Mouse (Mus musculus): ENCODE measurements around the gene Inpp4a. TPM values are rescaled to one million over a fixed set of nuclear protein-coding genes. Genes with fewer than 3 reads are reported as not detected.

The Inpp4a gene
- polyA plus RNA-seq, 1 experiment from 2014 or later, result 12.7 TPM

DNA sequence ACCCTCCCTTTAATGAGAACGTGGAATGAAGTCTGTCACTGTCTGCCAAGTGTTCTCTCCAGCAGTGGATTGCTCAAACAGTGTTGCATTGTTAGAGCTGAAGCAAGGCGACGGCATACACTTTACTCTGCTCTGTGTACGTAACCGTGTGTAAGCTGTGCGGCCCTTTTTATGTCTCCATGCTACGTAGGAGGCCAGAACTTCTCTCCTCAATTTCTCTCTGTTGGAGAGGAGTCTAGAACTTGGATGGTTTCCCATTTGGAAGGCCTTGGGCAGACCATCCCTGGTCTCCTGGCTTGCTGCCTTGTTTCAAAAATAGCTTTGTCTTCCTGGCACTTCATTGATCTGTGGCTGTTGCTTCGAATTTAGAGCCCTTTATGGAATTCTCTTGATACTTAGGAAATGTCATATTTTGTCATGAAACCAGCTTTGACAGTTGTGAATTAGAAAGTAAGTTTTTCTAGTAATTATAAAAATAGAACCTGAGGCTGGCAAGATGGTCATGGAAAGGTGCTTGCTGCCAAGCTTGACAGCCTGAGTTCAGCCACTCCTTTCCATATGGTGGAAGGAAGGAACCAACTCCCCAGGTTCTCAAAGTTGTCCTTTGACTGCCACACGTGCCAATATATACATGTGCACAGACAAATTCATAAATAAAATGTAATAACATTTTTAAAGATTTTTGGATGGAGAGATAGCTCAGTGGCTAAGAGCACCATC is 47.9 kb downstream of the Inpp4a start:
- WGBS, result 72% methylated on average over 9 of the region's 9 CpGs
- H3K9me3 ChIP-seq, result no peaks in the 10 kb centered on the region
- H3K27ac ChIP-seq (replicated peaks), result no peak overlapping the region
- H3K27me3 ChIP-seq (replicated peaks; ENCODE audit: low read depth, poor library complexity, severe bottlenecking), result no peaks in the 10 kb centered on the region
- H3K4me3 ChIP-seq, result no peak overlapping the region
- no peaks in the 10 kb centered on the region for H3K36me3 ChIP-seq (replicated peaks)
- DNase-seq (ENCODE audit: low spot score), result no peak
- peaks cover 7% of the 10 kb centered on the region for H3K4me1 ChIP-seq

DNA sequence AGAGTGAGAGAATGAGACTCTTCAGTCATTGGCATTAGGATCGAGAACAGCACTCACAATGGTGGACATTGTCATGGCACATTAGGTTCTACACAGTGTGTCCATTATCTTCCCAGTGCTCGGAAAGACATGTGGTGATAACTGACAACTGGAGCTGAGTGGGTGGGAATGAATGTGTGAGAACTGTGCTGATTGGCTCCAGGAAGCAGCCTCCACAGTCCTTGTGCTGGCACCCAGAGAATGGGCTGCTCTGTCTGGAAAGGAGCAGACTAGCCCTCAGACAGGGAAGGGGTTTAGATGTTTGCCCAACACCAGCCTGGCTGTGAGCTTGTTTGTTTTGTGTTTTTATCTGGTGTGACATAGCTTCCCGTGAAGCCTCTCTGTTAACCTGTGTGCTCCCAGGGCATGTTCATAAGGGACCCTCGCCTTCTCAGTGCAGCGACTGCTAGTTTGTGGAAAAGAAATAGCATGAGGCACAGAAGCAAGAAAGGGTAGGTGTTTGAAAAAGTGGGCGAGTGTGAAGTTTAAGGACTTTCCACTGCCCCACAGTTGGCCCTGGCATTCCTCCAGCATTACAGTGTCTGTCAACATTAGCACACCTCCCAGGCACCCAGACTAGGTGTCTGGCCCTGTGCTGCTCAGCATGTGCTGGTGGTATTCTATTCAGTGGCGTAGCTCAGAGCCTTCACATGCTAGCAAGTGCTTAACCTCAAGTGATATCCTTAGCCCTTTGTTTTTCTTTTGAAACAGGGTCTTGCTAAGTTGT is 51.4 kb downstream of the Inpp4a start:
- Histone ChIP-seq H3K27ac (replicated peaks) (no peak overlapping the region; the same call in 1 of the 2 replicates), H3K36me3 (replicated peaks) (no peaks in the 10 kb centered on the region), H3K27me3 (replicated peaks; ENCODE audit: low read depth, poor library complexity, severe bottlenecking) (no peaks in the 10 kb centered on the region), H3K4me1 (peaks cover 11% of the 10 kb centered on the region), H3K4me3 (no peak overlapping the region), H3K9me3 (no peaks in the 10 kb centered on the region)
- WGBS, result 55% methylated on average over 7 of the region's 7 CpGs
- DNase-seq (ENCODE audit: low spot score), result no peak

DNA sequence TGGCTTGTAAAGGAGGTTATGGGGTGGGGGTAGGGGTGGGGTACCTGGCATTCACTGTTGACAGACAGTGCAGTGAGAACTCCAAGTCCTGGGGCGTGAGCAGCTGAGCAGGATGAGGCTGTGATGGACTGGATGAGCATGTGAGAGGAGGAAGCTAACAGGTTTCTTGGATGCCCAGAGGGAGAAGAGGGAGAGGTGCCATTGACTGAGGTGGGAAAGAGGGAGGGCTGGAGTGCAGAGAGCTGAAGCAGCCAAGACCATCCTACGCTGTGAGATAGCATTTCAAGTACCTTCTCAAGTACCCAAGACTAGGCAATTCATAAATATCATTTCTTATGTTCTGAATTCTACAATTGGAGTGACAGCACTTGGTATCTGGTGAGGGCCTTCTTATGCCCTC is 52.3 kb downstream of the Inpp4a start:
- H3K4me1 ChIP-seq, result peaks cover 11% of the 10 kb centered on the region
- no peaks in the 10 kb centered on the region for H3K9me3 ChIP-seq
- H3K27ac ChIP-seq (replicated peaks), result no peak overlapping the region
- whole genome bisulfite sequencing, result 88% methylated on average over 2 of the region's 2 CpGs
- H3K27me3 ChIP-seq (replicated peaks; ENCODE audit: low read depth, poor library complexity, severe bottlenecking), result no peaks in the 10 kb centered on the region
- no peaks in the 10 kb centered on the region for H3K36me3 ChIP-seq (replicated peaks)
- DNase-seq (ENCODE audit: low spot score), result no peak
- H3K4me3 ChIP-seq, result no peak overlapping the region

DNA sequence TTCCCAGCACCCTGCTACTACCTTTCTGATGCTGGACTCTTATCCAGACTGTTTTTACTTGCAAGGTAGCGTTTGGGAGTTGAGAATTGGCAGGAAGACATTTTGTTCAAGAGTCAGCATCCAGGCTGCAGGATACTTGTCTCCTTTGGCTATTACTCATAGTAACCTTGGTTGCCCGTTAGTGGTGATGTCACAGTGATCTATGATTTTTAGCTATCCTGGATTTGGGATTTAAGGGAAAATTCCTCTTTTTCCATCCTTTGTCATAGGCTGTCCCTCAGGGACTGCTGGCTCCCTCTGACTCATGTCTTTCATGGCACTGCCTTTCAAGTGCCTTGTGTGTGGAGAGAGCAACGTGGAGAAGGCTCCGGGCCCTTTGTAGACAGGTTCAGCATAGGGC is 53.8 kb downstream of the Inpp4a start:
- WGBS, result 84% methylated on average over 4 of the region's 4 CpGs
- H3K4me1 ChIP-seq, result peaks cover 11% of the 10 kb centered on the region
- DNase-seq (ENCODE audit: low spot score), result no peak
- H3K4me3 ChIP-seq, result no peak overlapping the region
- no peaks in the 10 kb centered on the region for H3K27me3 ChIP-seq (replicated peaks; ENCODE audit: low read depth, poor library complexity, severe bottlenecking)
- H3K27ac ChIP-seq (replicated peaks), result no peak overlapping the region
- no peaks in the 10 kb centered on the region for H3K9me3 ChIP-seq
- no peaks in the 10 kb centered on the region for H3K36me3 ChIP-seq (replicated peaks)

DNA sequence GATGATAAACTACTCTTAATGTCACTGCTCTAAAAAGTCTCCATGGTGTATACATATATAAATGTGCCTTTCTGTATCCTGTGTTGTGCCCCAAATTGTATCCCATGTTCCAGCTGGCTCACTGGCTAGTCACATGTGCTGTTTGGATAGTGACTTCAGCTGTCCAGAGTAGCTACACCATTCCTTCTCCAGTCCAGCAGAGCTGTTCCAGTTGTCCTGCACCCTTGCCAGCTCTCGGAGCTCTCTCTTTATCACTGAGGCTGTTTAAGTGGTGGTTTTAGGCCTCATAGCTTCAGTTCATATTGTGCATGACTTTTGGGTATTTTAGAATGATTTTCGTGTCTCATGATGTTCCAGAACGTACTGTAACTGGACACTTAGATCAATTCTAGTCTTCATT is 55.8 kb downstream of the Inpp4a start:
- no peaks in the 10 kb centered on the region for H3K27me3 ChIP-seq (replicated peaks; ENCODE audit: low read depth, poor library complexity, severe bottlenecking)
- 91% methylated on average over 3 of the region's 3 CpGs for WGBS
- H3K4me1 ChIP-seq, result peaks cover 11% of the 10 kb centered on the region
- H3K27ac ChIP-seq (replicated peaks), result no peak overlapping the region
- no peaks in the 10 kb centered on the region for H3K36me3 ChIP-seq (replicated peaks)
- no peak overlapping the region for H3K4me3 ChIP-seq
- no peak for DNase-seq (ENCODE audit: low spot score)
- H3K9me3 ChIP-seq, result no peaks in the 10 kb centered on the region

DNA sequence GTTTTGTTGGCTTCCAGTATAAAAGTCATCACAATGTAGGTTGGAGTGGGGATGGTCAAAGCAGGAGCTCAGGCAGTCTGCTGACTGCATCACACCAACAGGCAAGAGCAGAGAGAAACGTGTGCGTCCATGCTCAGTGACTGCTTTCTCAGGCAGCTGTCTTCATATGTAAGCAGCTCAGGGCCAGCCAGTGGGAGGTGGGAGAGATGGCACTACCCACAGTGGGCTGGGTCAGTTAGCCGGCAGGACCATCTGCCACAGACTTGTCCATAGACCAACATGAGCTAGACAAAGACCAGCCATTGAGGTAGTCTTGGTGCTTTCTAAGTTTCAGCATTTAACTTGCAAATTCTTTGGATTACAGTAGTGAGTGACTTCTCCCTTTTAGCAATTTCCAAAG is 56.6 kb downstream of the Inpp4a start:
- H3K9me3 ChIP-seq, result no peaks in the 10 kb centered on the region
- H3K27ac ChIP-seq (replicated peaks), result no peak overlapping the region
- no peaks in the 10 kb centered on the region for H3K27me3 ChIP-seq (replicated peaks; ENCODE audit: low read depth, poor library complexity, severe bottlenecking)
- peaks cover 6% of the 10 kb centered on the region for H3K4me1 ChIP-seq
- H3K36me3 ChIP-seq (replicated peaks), result no peaks in the 10 kb centered on the region
- WGBS, result 89% methylated on average over 3 of the region's 3 CpGs
- DNase-seq (ENCODE audit: low spot score), result no peak
- no peak overlapping the region for H3K4me3 ChIP-seq

DNA sequence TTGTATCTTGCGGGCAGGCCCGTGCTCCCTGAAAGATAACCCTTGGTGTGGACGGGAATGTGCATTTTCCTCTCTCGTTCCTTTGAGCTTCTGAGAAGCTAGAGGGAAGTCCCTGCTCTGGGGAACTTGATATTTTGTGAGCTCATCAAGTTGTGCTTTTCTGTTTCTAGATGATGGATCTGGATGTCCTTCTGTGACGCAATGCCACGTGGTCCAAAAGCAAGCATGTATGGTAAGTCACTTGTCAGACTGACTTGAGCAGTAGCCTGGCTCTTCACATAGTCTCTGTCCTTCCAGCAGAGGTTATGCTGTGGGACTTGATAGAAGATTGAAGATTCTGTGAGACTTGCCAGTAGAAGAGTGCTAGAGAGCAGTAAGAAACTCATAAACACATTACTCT is 57.5 kb downstream of the Inpp4a start:
- no peaks in the 10 kb centered on the region for H3K27me3 ChIP-seq (replicated peaks; ENCODE audit: low read depth, poor library complexity, severe bottlenecking)
- no peaks in the 10 kb centered on the region for H3K9me3 ChIP-seq
- 91% methylated on average over 6 of the region's 6 CpGs for WGBS
- no peak for DNase-seq (ENCODE audit: low spot score)
- H3K36me3 ChIP-seq (replicated peaks), result no peaks in the 10 kb centered on the region
- no peak overlapping the region for H3K4me3 ChIP-seq
- no peak overlapping the region for H3K27ac ChIP-seq (replicated peaks)
- peaks cover 4% of the 10 kb centered on the region; the same call in 1 of the 2 replicates for H3K4me1 ChIP-seq

DNA sequence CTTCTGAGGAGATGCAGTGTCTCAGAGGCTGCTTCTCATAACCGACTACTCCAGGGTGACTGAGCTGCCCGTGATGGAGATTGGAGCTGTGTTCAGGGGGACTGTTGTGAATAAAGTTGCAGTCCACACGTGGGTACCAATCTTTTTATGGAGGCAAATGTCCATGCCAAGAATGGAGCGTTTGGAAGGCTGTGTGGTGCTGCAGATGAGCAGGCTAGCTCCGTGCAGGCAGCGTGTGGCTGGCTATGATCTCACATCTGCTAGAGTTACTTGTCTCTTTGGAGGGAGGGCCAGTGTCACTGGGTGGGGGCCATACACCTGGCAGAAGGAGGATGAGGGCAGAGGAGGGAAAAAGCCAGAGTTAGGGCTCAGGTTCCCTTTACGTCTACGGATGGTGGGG is 59.0 kb downstream of the Inpp4a start:
- 89% methylated on average over 8 of the region's 8 CpGs for WGBS
- no peaks in the 10 kb centered on the region for H3K36me3 ChIP-seq (replicated peaks)

DNA sequence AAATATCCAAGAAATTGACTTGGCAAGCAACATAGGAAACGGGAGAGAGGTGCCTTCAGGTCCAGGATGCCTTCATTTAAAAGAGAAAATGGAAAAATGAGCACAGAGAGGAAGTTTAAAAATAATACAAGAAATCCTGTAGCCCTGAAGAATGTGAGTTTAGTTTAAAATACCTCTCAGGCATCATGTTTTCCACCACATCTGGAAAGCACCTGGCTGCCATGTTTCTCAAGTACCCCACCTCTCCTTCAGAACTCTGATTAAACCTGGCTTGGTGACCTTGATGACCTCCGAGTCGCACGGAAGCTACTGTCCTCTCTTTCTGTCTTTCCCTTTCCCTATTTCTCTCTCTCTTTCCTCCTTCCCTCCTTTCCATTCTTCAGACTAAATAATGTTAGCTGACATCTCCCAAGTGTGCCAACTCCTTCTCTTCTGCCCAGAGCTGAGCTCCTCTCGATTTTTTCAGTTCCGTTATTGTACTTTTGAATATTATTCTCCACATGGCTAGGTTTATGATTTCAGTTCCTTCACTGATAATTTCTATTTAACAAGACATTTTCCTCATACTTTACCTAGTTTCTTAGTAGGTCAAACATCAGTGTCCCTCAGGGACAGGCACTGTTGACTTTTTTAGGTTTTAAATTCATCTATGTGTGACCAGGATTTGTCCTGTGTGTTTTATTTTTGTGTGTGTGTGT is 59.9 kb downstream of the Inpp4a start:
- WGBS, result 93% methylated on average over 6 of the region's 6 CpGs
- H3K36me3 ChIP-seq (replicated peaks), result no peaks in the 10 kb centered on the region
- no peaks in the 10 kb centered on the region for H3K4me1 ChIP-seq
- H3K4me3 ChIP-seq, result no peak overlapping the region
- no peaks in the 10 kb centered on the region for H3K27me3 ChIP-seq (replicated peaks; ENCODE audit: low read depth, poor library complexity, severe bottlenecking)
- no peak overlapping the region for H3K27ac ChIP-seq (replicated peaks)
- no peaks in the 10 kb centered on the region for H3K9me3 ChIP-seq
- DNase-seq (ENCODE audit: low spot score), result no peak

More for the DNA sequence above, 59.0 kb downstream of the Inpp4a start:
- Histone ChIP-seq H3K9me3 (no peaks in the 10 kb centered on the region), H3K4me1 (no peaks in the 10 kb centered on the region), H3K27me3 (replicated peaks; ENCODE audit: low read depth, poor library complexity, severe bottlenecking) (no peaks in the 10 kb centered on the region), H3K27ac (replicated peaks) (no peak overlapping the region), H3K4me3 (no peak overlapping the region)
- DNase-seq (ENCODE audit: low spot score), result no peak

DNA sequence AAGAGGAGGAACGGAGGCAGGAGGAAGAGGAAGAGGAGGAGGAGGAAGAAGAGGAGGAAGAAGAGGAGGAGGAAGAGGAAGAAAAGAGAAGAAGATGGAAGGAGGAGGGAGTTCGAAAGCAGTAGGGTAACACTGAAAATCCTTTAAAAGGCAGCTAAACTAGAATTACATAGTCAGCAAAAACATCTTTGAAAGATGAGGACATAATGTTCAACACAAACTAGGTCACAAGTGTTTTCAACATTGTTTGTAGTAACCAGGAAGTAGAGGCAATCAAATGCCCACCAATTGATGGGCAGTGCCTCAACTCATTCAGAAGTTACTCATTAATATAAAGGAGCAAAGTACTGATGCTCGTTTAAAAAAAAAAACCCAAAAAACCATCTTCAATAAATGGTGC is 61.1 kb downstream of the Inpp4a start:
- 84% methylated on average over 3 of the region's 3 CpGs for WGBS
- no peaks in the 10 kb centered on the region for H3K9me3 ChIP-seq
- DNase-seq (ENCODE audit: low spot score), result no peak
- no peaks in the 10 kb centered on the region for H3K4me1 ChIP-seq
- H3K27ac ChIP-seq (replicated peaks), result no peak overlapping the region
- H3K27me3 ChIP-seq (replicated peaks; ENCODE audit: low read depth, poor library complexity, severe bottlenecking), result no peaks in the 10 kb centered on the region
- no peaks in the 10 kb centered on the region for H3K36me3 ChIP-seq (replicated peaks)
- no peak overlapping the region for H3K4me3 ChIP-seq

DNA sequence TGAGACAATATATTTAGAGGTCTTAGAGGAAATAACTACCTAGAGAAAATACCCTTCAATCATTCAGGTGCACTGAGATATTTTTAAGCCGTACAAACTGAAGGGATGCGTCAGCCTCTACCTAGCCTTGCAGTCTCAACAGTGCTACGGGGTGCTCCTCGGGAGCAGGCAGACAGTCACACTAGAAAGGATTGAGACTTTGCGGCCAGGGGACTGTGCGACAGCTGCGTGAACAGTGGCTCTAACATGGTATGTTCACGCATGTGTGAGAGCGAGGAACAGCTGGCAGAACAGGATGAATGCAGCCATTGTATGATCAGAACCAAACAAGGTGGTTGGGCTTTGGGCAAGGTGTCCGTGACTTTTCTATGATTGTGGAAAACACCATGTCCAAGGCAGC is 63.1 kb downstream of the Inpp4a start:
- Histone ChIP-seq H3K27ac (replicated peaks) (no peak overlapping the region), H3K4me3 (no peak overlapping the region), H3K9me3 (no peaks in the 10 kb centered on the region), H3K36me3 (replicated peaks) (peaks cover 16% of the 10 kb centered on the region), H3K4me1 (no peaks in the 10 kb centered on the region), H3K27me3 (replicated peaks; ENCODE audit: low read depth, poor library complexity, severe bottlenecking) (no peaks in the 10 kb centered on the region)
- 88% methylated on average over 10 of the region's 10 CpGs for WGBS
- DNase-seq (ENCODE audit: low spot score), result no peak

DNA sequence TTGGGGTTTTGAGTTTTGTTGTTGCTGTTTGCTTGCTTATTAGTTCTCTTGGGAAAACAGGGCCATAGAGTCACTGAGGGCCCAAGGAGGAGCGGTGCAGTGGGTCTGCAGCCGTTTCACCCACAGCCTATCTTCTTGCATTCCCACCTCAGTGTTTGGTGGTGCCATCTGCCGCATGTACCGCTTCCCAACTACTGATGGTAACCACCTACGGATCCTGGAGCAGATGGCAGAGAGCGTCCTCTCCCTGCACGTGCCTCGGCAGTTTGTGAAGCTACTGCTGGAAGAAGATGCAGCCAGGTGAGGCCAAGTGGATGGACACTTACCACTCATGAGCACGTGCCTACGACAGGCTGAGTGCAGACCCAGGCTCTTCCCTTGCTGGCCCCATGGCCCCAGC is 68.5 kb downstream of the Inpp4a start:
- no peaks in the 10 kb centered on the region for H3K9me3 ChIP-seq
- 0 out of 2 replicates have a peak, but pooled peaks cover 2% of the 10 kb centered on the region for H3K4me1 ChIP-seq
- H3K4me3 ChIP-seq, result no peak overlapping the region
- H3K36me3 ChIP-seq (replicated peaks), result peaks cover 31% of the 10 kb centered on the region
- DNase-seq (ENCODE audit: low spot score), result no peak
- H3K27me3 ChIP-seq (replicated peaks; ENCODE audit: low read depth, poor library complexity, severe bottlenecking), result no peaks in the 10 kb centered on the region
- 90% methylated on average over 10 of the region's 10 CpGs for WGBS
- no peak overlapping the region for H3K27ac ChIP-seq (replicated peaks)

All from embryonic facial prominence, embryonic 10.5 days (tissue).